Mouse (Mus musculus) ES-Bruce4 (cell line): ENCODE measurements at regions not wholly inside any gene's neighbourhood (a gene's known extent, or its start where the extent isn't known, plus 50 kb on each side); places are given as distances from the start of the nearest gene placed in this dataset.

ENCODE experiments used
- H3K27ac ChIP-seq: 2 replicates; pipeline ENCODE4 v1.5.1; 2012; ENCODE audit warnings: low read length, inconsistent platforms; ENCODE audit not compliant: insufficient read depth
- H3K27me3 ChIP-seq: 2 replicates; pipeline ENCODE4 v1.6.1; 2012; ENCODE audit warnings: mild to moderate bottlenecking, low read length, inconsistent platforms; ENCODE audit not compliant: control insufficient read depth, poor library complexity, insufficient read depth, severe bottlenecking
- H3K36me3 ChIP-seq: 2 replicates; pipeline ENCODE4 v1.6.1; 2012; ENCODE audit warnings: inconsistent platforms, mild to moderate bottlenecking, low read length, moderate library complexity; ENCODE audit not compliant: control insufficient read depth, poor library complexity, insufficient read depth, severe bottlenecking
- H3K4me1 ChIP-seq: one replicate; pipeline ENCODE4 v1.8.1; 2011; ENCODE audit warnings: low read length; ENCODE audit not compliant: control insufficient read depth, insufficient read depth
- H3K4me3 ChIP-seq: 2 replicates; pipeline ENCODE4 v1.5.1; 2011; ENCODE audit warnings: low read depth, mild to moderate bottlenecking, low read length
- H3K9ac ChIP-seq: 2 replicates; pipeline ENCODE4 v1.6.1; 2012; ENCODE audit warnings: low read depth, mild to moderate bottlenecking, inconsistent platforms; ENCODE audit not compliant: poor library complexity, severe bottlenecking
- H3K9me3 ChIP-seq: replicated peaks from 2 replicates; pipeline ENCODE4 v1.6.1; 2012; ENCODE audit warnings: mild to moderate bottlenecking, low read length, inconsistent platforms; ENCODE audit not compliant: control insufficient read depth, poor library complexity, insufficient read depth, severe bottlenecking
- CTCF ChIP-seq: IDR thresholded peaks from one replicate; pipeline ENCODE4 v1.8.1; 2011; ENCODE audit warnings: low read depth, low read length
- EP300 ChIP-seq: IDR thresholded peaks from 2 replicates; pipeline ENCODE4 v1.6.1; 2011; ENCODE audit warnings: low read depth, low read length; ENCODE audit not compliant: insufficient read depth
- POLR2A ChIP-seq: IDR thresholded peaks from one replicate; pipeline ENCODE4 v1.8.1; 2011; ENCODE audit warnings: low read length; ENCODE audit not compliant: insufficient read depth

GRCm38 (mm10) chr6:73626451-73626850 lies 157.0 kb upstream of the 4931417E11Rik start:
- Histone ChIP-seq H3K9ac (no peak overlapping the region), H3K4me3 (no peak overlapping the region), H3K9me3 (no peaks in the 10 kb centered on the region), H3K27ac (no peak overlapping the region), H3K36me3 (no peaks in the 10 kb centered on the region), H3K27me3 (no peaks in the 10 kb centered on the region), H3K4me1 (no peaks in the 10 kb centered on the region)
- TF ChIP-seq POLR2A = no peak

- no peaks in the 10 kb centered on the region for H3K36me3 ChIP-seq
- H3K9me3 ChIP-seq = no peaks in the 10 kb centered on the region
- TF ChIP-seq POLR2A (no peak), CTCF (no peak), EP300 (no peak)
- H3K27ac ChIP-seq = no peak overlapping the region
- no peak overlapping the region for H3K4me3 ChIP-seq
- no peak overlapping the region for H3K9ac ChIP-seq
- H3K4me1 ChIP-seq = no peaks in the 10 kb centered on the region
- no peaks in the 10 kb centered on the region; the same call in 1 of the 2 replicates for H3K27me3 ChIP-seq
Observed at GRCm38 (mm10) chr6:73624211-73624610, 154.7 kb upstream of the 4931417E11Rik start.

GRCm38 (mm10) chr6:73621839-73622426 lies 152.5 kb upstream of the 4931417E11Rik start:
- H3K36me3 ChIP-seq = no peaks in the 10 kb centered on the region
- no peak overlapping the region for H3K9ac ChIP-seq
- no peaks in the 10 kb centered on the region; the same call in 1 of the 2 replicates for H3K27me3 ChIP-seq
- no peak overlapping the region for H3K27ac ChIP-seq
- H3K9me3 ChIP-seq = no peaks in the 10 kb centered on the region
- H3K4me1 ChIP-seq = no peaks in the 10 kb centered on the region
- TF ChIP-seq EP300 = no peak
- no peak overlapping the region for H3K4me3 ChIP-seq

GRCm38 (mm10) chr6:73612266-73612665 lies 142.8 kb upstream of the 4931417E11Rik start:
- Histone ChIP-seq H3K27me3 (no peaks in the 10 kb centered on the region), H3K9me3 (0 out of 2 replicates have a peak, but pooled peaks cover 3% of the 10 kb centered on the region), H3K27ac (no peak overlapping the region), H3K36me3 (no peaks in the 10 kb centered on the region), H3K4me3 (no peak overlapping the region), H3K4me1 (no peaks in the 10 kb centered on the region), H3K9ac (no peak overlapping the region)
- TF ChIP-seq EP300 (no peak), POLR2A (no peak), CTCF (no peak)

- Histone ChIP-seq H3K27ac (no peak overlapping the region), H3K4me1 (no peaks in the 10 kb centered on the region), H3K9me3 (0 out of 2 replicates have a peak, but pooled peaks cover 3% of the 10 kb centered on the region), H3K36me3 (no peaks in the 10 kb centered on the region), H3K9ac (no peak overlapping the region), H3K27me3 (no peaks in the 10 kb centered on the region), H3K4me3 (no peak overlapping the region)
- no peak for TF ChIP-seq POLR2A
- TF ChIP-seq EP300 = no peak
- no peak for TF ChIP-seq CTCF
Observed at GRCm38 (mm10) chr6:73611839-73612238, 142.4 kb upstream of the 4931417E11Rik start.

GRCm38 (mm10) chr6:73610048-73610624 lies 140.7 kb upstream of the 4931417E11Rik start:
- no peaks in the 10 kb centered on the region for H3K27me3 ChIP-seq
- no peak overlapping the region for H3K4me3 ChIP-seq
- no peaks in the 10 kb centered on the region for H3K4me1 ChIP-seq
- no peaks in the 10 kb centered on the region for H3K36me3 ChIP-seq
- TF ChIP-seq EP300 = no peak
- no peak for TF ChIP-seq CTCF
- no peak for TF ChIP-seq POLR2A
- H3K9me3 ChIP-seq = 0 out of 2 replicates have a peak, but pooled peaks cover 3% of the 10 kb centered on the region
- no peak overlapping the region for H3K27ac ChIP-seq
- H3K9ac ChIP-seq = no peak overlapping the region

- H3K4me1 ChIP-seq = no peaks in the 10 kb centered on the region
- no peaks in the 10 kb centered on the region; the same call in 1 of the 2 replicates for H3K27me3 ChIP-seq
- no peak overlapping the region for H3K4me3 ChIP-seq
- H3K9me3 ChIP-seq = no peaks in the 10 kb centered on the region
- no peak overlapping the region for H3K27ac ChIP-seq
- TF ChIP-seq POLR2A = no peak
- no peak for TF ChIP-seq EP300
- no peak overlapping the region for H3K9ac ChIP-seq
- H3K36me3 ChIP-seq = no peaks in the 10 kb centered on the region
Observed at GRCm38 (mm10) chr6:73587686-73588085, 118.2 kb upstream of the 4931417E11Rik start.
